Mouse (Mus musculus): ENCODE measurements around the gene 2310002L09Rik. TPM values are rescaled to one million over a fixed set of nuclear protein-coding genes. Genes with fewer than 3 reads are reported as not detected.
"Not testable (repeated sequence)": the region's sequence is repeated elsewhere in the genome, so short reads cannot be mapped to it uniquely, and the experiment has no call there.

Gene 2310002L09Rik
- polyA plus RNA-seq (2015; fragmentation: Nextera tagmentation; extraction: Ambion mirVana): not detected in 2 replicates

GRCm38 (mm10) chr4:73950375-73950896 lies at the start of gene 2310002L09Rik:
Gene 2310002L09Rik, minus strand, starts transcription at chr4:73950846.
- no peaks in the 10 kb centered on the region for H3K4me1 ChIP-seq (replicated peaks; ENCODE audit: control insufficient read depth, insufficient read depth)
- no peak for ATAC-seq (ENCODE audit: low FRiP score, low TSS enrichment)
- 84% methylated on average over 8 of the region's 8 CpGs for WGBS
- no peak for DNase-seq (ENCODE audit: low spot score)
- no peak for TF ChIP-seq EP300 (optimal IDR thresholded peaks at IDR 0.05)
- TF ChIP-seq CTCF (IDR thresholded peaks at IDR 0.05; ENCODE audit: low read depth): no peak
- H3K4me3 ChIP-seq (ENCODE audit: low read depth, low read length): no peak within 1 kb of the TSS
- H3K36me3 ChIP-seq (ENCODE audit: control insufficient read depth, insufficient read depth, low read length): no peaks in the 10 kb centered on the region
- no peaks in the 10 kb centered on the region for H3K9me3 ChIP-seq (ENCODE audit: control insufficient read depth, low read length)
- H3K9ac ChIP-seq (ENCODE audit: low read length): no peak within 1 kb of the TSS
- H3K4me2 ChIP-seq (replicated peaks; ENCODE audit: low read depth): no peak within 1 kb of the TSS
- H3K27me3 ChIP-seq (ENCODE audit: control insufficient read depth, insufficient read depth, low read length): no peaks in the 10 kb centered on the region
- no peak within 1 kb of the TSS for H3K27ac ChIP-seq (replicated peaks)

- DNase-seq (ENCODE audit: low spot score) (no peak), ATAC-seq (ENCODE audit: low FRiP score, low TSS enrichment) (no peak)
- TF ChIP-seq CTCF (IDR thresholded peaks at IDR 0.05; ENCODE audit: low read depth) (no peak), EP300 (optimal IDR thresholded peaks at IDR 0.05) (no peak)
- no peak overlapping the region for H3K4me3 ChIP-seq (ENCODE audit: low read depth, low read length)
- H3K4me1 ChIP-seq (replicated peaks; ENCODE audit: control insufficient read depth, insufficient read depth): no peaks in the 10 kb centered on the region
- no peaks in the 10 kb centered on the region for H3K9me3 ChIP-seq (ENCODE audit: control insufficient read depth, low read length)
- no peaks in the 10 kb centered on the region for H3K27me3 ChIP-seq (ENCODE audit: control insufficient read depth, insufficient read depth, low read length)
- H3K36me3 ChIP-seq (ENCODE audit: control insufficient read depth, insufficient read depth, low read length): no peaks in the 10 kb centered on the region
- 72% methylated on average over 3 of the region's 3 CpGs for WGBS
- no peak overlapping the region for H3K9ac ChIP-seq (ENCODE audit: low read length)
- H3K4me2 ChIP-seq (replicated peaks; ENCODE audit: low read depth): no peak overlapping the region
- no peak overlapping the region for H3K27ac ChIP-seq (replicated peaks)
Observed at GRCm38 (mm10) chr4:73980454-73980853, 29.8 kb upstream of the 2310002L09Rik start.

GRCm38 (mm10) chr4:73920660-73921059 lies 30.0 kb downstream of the 2310002L09Rik start, which contains the start of gene Gm11756:
Gene Gm11756, minus strand, starts transcription at chr4:73920760.
- not testable (repeated sequence) for H3K36me3 ChIP-seq (ENCODE audit: control insufficient read depth, insufficient read depth, low read length); H3K4me1 ChIP-seq (replicated peaks; ENCODE audit: control insufficient read depth, insufficient read depth); ATAC-seq (ENCODE audit: low FRiP score, low TSS enrichment); H3K4me2 ChIP-seq (replicated peaks; ENCODE audit: low read depth); H3K9ac ChIP-seq (ENCODE audit: low read length); H3K27me3 ChIP-seq (ENCODE audit: control insufficient read depth, insufficient read depth, low read length); DNase-seq (ENCODE audit: low spot score); H3K4me3 ChIP-seq (ENCODE audit: low read depth, low read length); H3K9me3 ChIP-seq (ENCODE audit: control insufficient read depth, low read length); H3K27ac ChIP-seq (replicated peaks)
- 86% methylated on average over 6 of the region's 6 CpGs for WGBS

- H3K27me3 ChIP-seq (ENCODE audit: control insufficient read depth, insufficient read depth, low read length); H3K4me1 ChIP-seq (replicated peaks; ENCODE audit: control insufficient read depth, insufficient read depth); H3K4me2 ChIP-seq (replicated peaks; ENCODE audit: low read depth); H3K36me3 ChIP-seq (ENCODE audit: control insufficient read depth, insufficient read depth, low read length); H3K9me3 ChIP-seq (ENCODE audit: control insufficient read depth, low read length); H3K27ac ChIP-seq (replicated peaks); H3K4me3 ChIP-seq (ENCODE audit: low read depth, low read length); ATAC-seq (ENCODE audit: low FRiP score, low TSS enrichment); H3K9ac ChIP-seq (ENCODE audit: low read length); DNase-seq (ENCODE audit: low spot score): not testable (repeated sequence)
- whole genome bisulfite sequencing: no CpG with 5 or more reads among the region's 4 CpGs
Observed at GRCm38 (mm10) chr4:73905853-73906252, 44.8 kb downstream of the 2310002L09Rik start, which contains the start of gene Gm13871. Gene Gm13871, minus strand, starts transcription at chr4:73905953.

- not testable (repeated sequence) for H3K4me2 ChIP-seq (replicated peaks; ENCODE audit: low read depth); H3K4me3 ChIP-seq (ENCODE audit: low read depth, low read length); H3K27ac ChIP-seq (replicated peaks); H3K9ac ChIP-seq (ENCODE audit: low read length); H3K36me3 ChIP-seq (ENCODE audit: control insufficient read depth, insufficient read depth, low read length); H3K27me3 ChIP-seq (ENCODE audit: control insufficient read depth, insufficient read depth, low read length); H3K9me3 ChIP-seq (ENCODE audit: control insufficient read depth, low read length); H3K4me1 ChIP-seq (replicated peaks; ENCODE audit: control insufficient read depth, insufficient read depth); DNase-seq (ENCODE audit: low spot score); ATAC-seq (ENCODE audit: low FRiP score, low TSS enrichment)
- WGBS: no CpG with 5 or more reads among the region's 4 CpGs
Observed at GRCm38 (mm10) chr4:73891012-73891411, 59.6 kb downstream of the 2310002L09Rik start, which contains the start of gene Gm11757. Gene Gm11757, minus strand, starts transcription at chr4:73891112.

Other genes starting within 250 kb of the 2310002L09Rik start
- gene Rasef, start 159.9 kb downstream of the 2310002L09Rik start, polyA plus RNA-seq (2015; fragmentation: Nextera tagmentation; extraction: Ambion mirVana): 9.9 and 11.1 TPM in 2 replicates
- not detected in 2 replicates for gene Gm11758, start 74.6 kb downstream of the 2310002L09Rik start, polyA plus RNA-seq (2015; fragmentation: Nextera tagmentation; extraction: Ambion mirVana)
- gene Gm11757, start 59.7 kb downstream of the 2310002L09Rik start, polyA plus RNA-seq (2015; fragmentation: Nextera tagmentation; extraction: Ambion mirVana): not detected in 2 replicates
- not detected in 2 replicates for gene Gm13871, start 44.9 kb downstream of the 2310002L09Rik start, polyA plus RNA-seq (2015; fragmentation: Nextera tagmentation; extraction: Ambion mirVana)
- 0.13 TPM in 1 of 2 replicates, not detected in the other for gene Gm11756, start 30.1 kb downstream of the 2310002L09Rik start, polyA plus RNA-seq (2015; fragmentation: Nextera tagmentation; extraction: Ambion mirVana)
- gene Frmd3, start 62.6 kb upstream of the 2310002L09Rik start, polyA plus RNA-seq (2015; fragmentation: Nextera tagmentation; extraction: Ambion mirVana): 0.40 and 0.50 TPM in 2 replicates

Measured in stomach, postnatal 0 days (tissue).